Mouse (Mus musculus) neural tube, embryonic 11.5 days (tissue): ENCODE data around the gene Actn4. TPM values are rescaled to one million over a fixed set of nuclear protein-coding genes. Genes with fewer than 3 reads are reported as not detected.

Source experiments
- ATAC-seq: fragments of 200-750 bp; cut with Nextera tagmentation; 2 replicates; pipeline ENCODE4 v1.8.0; 2017; ENCODE audit warnings: moderate number of reproducible peaks, mild to moderate bottlenecking, moderate TSS enrichment, moderate library complexity; ENCODE audit not compliant: insufficient read depth, low FRiP score, low TSS enrichment
- DNase-seq: peaks from one replicate; pipeline ENCODE4 v3.0.0-alpha.2; 2015; ENCODE audit warnings: low spot score
- H3K27ac ChIP-seq: fragments of 300-500 bp; sonication (generic); 2 replicates; pipeline ENCODE4 v1.5.1; 2014; ENCODE audit warnings: low read depth, mild to moderate bottlenecking, low read length
- H3K27me3 ChIP-seq: fragments of 300-500 bp; sonication (generic); 2 replicates; pipeline ENCODE4 v1.6.1; 2014; ENCODE audit warnings: mild to moderate bottlenecking, low read length, mixed read lengths; ENCODE audit not compliant: control insufficient read depth, insufficient read depth
- H3K36me3 ChIP-seq: fragments of 300-500 bp; sonication (generic); 2 replicates; pipeline ENCODE4 v1.6.1; 2014; ENCODE audit warnings: mild to moderate bottlenecking, low read length, moderate library complexity, mixed read lengths; ENCODE audit not compliant: control insufficient read depth, insufficient read depth
- H3K4me1 ChIP-seq: fragments of 300-500 bp; sonication (generic); 2 replicates; pipeline ENCODE4 v1.6.1; 2014; ENCODE audit warnings: low read length, mixed read lengths; ENCODE audit not compliant: control insufficient read depth, insufficient read depth
- H3K4me2 ChIP-seq: fragments of 300-500 bp; sonication (generic); 2 replicates; pipeline ENCODE4 v1.6.1; 2014; ENCODE audit warnings: low read depth, mild to moderate bottlenecking, moderate library complexity
- H3K4me3 ChIP-seq: fragments of 300-500 bp; sonication (generic); 2 replicates; pipeline ENCODE4 v1.5.1; 2014; ENCODE audit warnings: low read depth, low read length
- H3K9ac ChIP-seq: fragments of 300-500 bp; sonication (generic); 2 replicates; pipeline ENCODE4 v1.6.1; 2014; ENCODE audit warnings: mild to moderate bottlenecking, low read length
- H3K9me3 ChIP-seq: fragments of 300-500 bp; sonication (generic); 2 replicates; pipeline ENCODE4 v1.6.1; 2016; ENCODE audit warnings: low read length; ENCODE audit not compliant: control insufficient read depth
- WGBS: fragments of 180-500 bp; shearing (Covaris S2); extraction: QIAGEN DNeasy Blood & Tissue Kit; methylation state at CpG from one replicate; pipeline ENCODE4 v1.1.7; 2014; 5-methylcytosine and 5-hydroxymethylcytosine counted together
- polyA plus RNA-seq: library from polyadenylated mRNA; unstranded; fragments of >200 nt; fragmentation: Nextera tagmentation; extraction: Ambion mirVana; gene quantifications from 2 replicates; pipeline ENCODE4 v1.2.1, GENCODE M21; 2014

Actn4 gene
- polyA plus RNA-seq, 1 experiment from 2014 or later: 201 TPM

DNA sequence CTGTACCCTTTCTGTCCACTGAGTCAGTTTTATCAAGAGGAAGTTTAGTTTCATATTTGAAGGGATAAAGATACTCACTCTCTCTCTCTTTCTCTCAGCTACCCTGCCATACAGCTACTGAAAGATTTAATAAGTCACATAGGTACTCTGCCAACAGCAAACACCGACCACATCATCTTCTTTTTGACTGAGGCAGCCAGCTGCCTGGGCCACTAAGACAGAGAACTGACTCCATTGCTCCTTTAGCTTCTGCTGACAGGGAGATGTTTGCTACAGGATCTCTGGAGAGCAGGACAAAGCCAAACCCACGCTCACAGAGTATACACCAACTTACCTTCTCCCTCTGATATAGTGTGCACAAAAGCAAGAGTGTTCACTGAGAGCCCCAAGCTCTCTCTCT, 12.8 kb downstream of the Actn4 start:
- Histone ChIP-seq H3K4me3 (no peak overlapping the region), H3K36me3 (no peaks in the 10 kb centered on the region), H3K4me2 (no peak overlapping the region), H3K9ac (no peak overlapping the region), H3K27me3 (no peaks in the 10 kb centered on the region), H3K9me3 (no peaks in the 10 kb centered on the region), H3K27ac (no peak overlapping the region), H3K4me1 (peaks cover 24% of the 10 kb centered on the region)
- DNase-seq (no peak), ATAC-seq (no peak)
- 87% methylated on average over 2 of the region's 2 CpGs for WGBS

DNA sequence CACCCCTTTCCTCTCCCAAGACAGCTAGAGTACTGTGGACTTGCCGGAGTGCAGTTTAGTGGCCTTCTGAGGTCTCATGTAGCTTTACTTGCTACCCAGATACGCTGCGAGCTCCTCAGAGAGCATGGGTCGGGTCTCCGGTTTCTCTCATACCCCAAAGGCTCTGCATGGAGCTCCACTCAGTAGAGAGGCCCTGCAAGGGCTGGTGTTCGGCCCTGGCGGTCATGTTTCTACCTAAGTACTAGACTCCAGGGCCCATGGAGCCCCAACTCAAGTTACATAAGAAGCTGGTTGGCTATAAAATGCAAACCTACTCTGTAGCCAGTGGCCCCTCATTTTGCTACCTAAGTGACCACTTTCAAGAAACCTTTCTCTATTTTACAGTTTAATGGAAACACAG, 13.4 kb downstream of the Actn4 start:
- Histone ChIP-seq H3K27me3 (no peaks in the 10 kb centered on the region), H3K36me3 (no peaks in the 10 kb centered on the region), H3K27ac (no peak overlapping the region), H3K4me2 (no peak overlapping the region), H3K9me3 (no peaks in the 10 kb centered on the region), H3K4me1 (peaks cover 21% of the 10 kb centered on the region), H3K4me3 (no peak overlapping the region), H3K9ac (no peak overlapping the region)
- WGBS: 93% methylated on average over 7 of the region's 7 CpGs
- ATAC-seq: no peak
- no peak for DNase-seq

DNA sequence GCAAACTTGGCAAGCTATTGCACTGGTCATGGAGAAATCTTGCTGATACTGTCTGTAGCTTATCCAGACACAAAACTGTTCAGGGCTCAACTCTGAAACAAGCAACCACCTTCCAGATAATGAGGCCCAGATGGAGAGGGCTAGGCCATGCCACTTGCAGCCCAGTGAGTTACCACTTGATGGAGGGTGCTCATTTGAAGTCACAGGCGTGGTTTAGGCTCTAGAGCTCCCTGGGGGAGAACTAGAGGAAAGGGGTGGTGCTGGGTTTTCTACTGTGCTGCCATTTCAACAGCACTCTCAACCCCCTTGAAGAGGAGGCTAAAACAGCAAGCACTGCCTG, 15.9 kb downstream of the Actn4 start:
- Histone ChIP-seq H3K4me2 (no peak overlapping the region), H3K27ac (peak overlapping the region; percentile 2; the same call in 1 of the 2 replicates), H3K9ac (no peak overlapping the region), H3K4me3 (no peak overlapping the region), H3K4me1 (peaks cover 6% of the 10 kb centered on the region), H3K9me3 (no peaks in the 10 kb centered on the region), H3K36me3 (no peaks in the 10 kb centered on the region), H3K27me3 (no peaks in the 10 kb centered on the region)
- 4% methylated on average over 1 of the region's 1 CpGs for WGBS
- DNase-seq (peak; percentile 12), ATAC-seq (no peak)

DNA sequence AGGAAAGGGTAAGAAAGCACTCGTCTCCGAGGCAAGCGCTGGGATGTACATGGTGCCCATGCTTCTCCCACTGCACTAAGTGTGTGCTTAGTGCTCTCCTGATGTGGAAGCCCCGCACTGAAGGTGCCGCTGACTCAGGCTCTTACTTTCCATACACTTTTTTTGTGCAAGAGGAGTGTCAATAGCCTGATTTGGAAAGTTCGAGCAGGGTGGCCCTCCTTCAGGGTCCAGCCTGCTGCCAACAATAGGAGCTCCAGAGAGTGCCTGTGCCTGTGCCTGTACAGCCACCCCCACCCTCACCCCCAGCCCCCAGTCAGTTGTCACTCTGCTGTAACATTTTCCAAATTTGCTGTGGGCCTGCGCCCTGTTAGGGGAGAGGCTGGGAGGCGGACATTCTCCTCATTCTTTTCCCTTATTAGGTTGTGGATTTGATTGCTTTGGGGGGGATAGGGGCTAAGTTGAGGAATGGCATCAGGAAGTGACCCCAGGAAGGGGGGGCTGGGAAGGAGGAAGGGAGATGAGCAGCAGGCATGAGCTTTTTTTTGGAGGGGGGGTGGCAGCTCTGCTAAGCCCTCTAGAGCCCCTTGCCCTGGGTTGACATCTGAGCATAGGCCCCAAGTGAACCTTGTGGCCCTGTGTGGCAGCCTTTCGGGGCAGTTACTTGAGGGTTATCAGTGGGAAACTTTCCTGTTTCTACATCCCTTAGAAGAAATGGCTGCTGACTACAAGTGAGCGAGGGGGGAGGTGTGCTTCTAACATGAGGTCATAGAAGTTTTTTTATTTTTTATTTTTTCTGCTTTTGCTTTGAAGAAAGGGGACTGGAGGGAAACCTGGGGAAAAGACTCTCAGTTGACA, 16.5 kb downstream of the Actn4 start:
- Histone ChIP-seq H3K9ac (no peak overlapping the region), H3K4me2 (no peak overlapping the region), H3K4me3 (no peak overlapping the region), H3K27ac (peak overlapping the region; percentile 2; the same call in 1 of the 2 replicates), H3K9me3 (no peaks in the 10 kb centered on the region), H3K27me3 (no peaks in the 10 kb centered on the region), H3K4me1 (peaks cover 6% of the 10 kb centered on the region), H3K36me3 (no peaks in the 10 kb centered on the region)
- WGBS: 28% methylated on average over 10 of the region's 10 CpGs
- ATAC-seq: no peak
- peak; percentile 39 for DNase-seq

DNA sequence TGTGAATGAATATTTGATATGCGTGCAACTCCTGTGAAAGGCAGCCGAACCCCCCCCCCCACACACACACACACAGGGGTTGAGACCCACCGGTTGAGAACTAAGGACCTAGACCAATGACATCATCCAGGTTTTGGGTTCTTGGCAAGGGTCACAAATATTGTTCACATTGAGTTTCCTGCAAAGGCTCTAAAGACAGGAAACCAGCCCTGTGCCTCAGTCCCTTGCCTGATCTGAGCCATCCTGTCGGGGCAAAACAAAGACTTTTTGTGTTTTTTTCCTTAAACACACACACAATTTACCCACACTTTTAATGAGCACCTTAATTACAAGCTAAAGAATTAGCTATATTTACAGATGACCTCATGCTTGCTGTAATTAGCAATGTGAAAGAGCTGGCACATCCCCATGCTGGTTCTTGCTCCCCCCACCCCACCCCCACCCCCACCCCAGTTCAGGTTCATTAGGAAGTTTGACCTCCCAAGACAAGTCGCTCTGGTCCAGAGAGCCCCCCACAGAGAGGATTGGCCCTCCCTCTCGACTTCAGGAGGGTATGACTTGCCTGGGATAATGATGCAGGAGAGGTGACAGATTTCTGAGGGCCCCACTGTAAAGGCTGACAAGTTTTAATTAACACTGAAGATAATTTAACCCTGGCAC, 17.3 kb downstream of the Actn4 start:
- DNase-seq: no peak
- Histone ChIP-seq H3K4me1 (peaks cover 6% of the 10 kb centered on the region; the same call in 1 of the 2 replicates), H3K9ac (no peak overlapping the region), H3K36me3 (no peaks in the 10 kb centered on the region), H3K27me3 (no peaks in the 10 kb centered on the region), H3K4me2 (no peak overlapping the region), H3K27ac (no peak overlapping the region), H3K9me3 (no peaks in the 10 kb centered on the region), H3K4me3 (no peak overlapping the region)
- no peak for ATAC-seq
- 45% methylated on average over 6 of the region's 6 CpGs for WGBS

DNA sequence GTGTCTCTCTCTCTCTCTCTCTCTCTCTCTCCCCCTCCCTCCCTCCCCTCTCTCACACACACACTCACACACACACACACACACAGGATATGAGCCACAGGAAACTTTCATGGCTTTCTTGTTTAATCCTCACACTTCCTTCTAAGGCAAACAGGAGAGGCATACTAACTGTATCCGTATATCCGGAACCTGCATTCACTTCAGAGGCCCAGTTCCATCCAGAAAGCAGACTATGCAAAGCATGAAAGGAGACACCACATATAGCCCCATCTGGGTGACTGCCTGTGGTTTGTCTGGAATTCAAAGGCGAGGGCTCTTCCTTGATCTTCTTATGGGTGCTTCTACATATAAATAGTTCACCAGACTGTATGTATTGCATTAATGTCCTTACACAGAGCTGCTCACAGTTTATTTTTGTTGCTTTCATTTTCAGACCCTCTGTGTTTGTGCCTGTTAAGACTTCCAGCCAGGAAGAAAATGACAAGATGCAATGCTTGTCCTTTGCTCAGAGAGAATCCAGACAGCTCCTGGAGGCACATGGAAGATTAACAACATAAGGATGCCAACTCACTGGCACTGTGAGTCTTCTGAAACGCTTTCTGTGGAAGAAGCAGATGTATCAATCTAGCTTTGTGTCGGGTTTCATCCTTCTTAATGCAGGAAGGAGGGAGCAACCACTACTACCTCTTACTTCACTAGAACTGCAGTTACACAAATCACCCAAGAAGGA, 18.5 kb downstream of the Actn4 start:
- no peaks in the 10 kb centered on the region for H3K27me3 ChIP-seq
- ATAC-seq: no peak
- WGBS: 74% methylated on average over 5 of the region's 5 CpGs
- DNase-seq: no peak
- no peaks in the 10 kb centered on the region for H3K9me3 ChIP-seq
- peaks cover 14% of the 10 kb centered on the region; the same call in 1 of the 2 replicates for H3K4me1 ChIP-seq
- H3K4me3 ChIP-seq: no peak overlapping the region
- H3K9ac ChIP-seq: no peak overlapping the region
- no peak overlapping the region for H3K4me2 ChIP-seq
- no peaks in the 10 kb centered on the region for H3K36me3 ChIP-seq
- H3K27ac ChIP-seq: no peak overlapping the region

DNA sequence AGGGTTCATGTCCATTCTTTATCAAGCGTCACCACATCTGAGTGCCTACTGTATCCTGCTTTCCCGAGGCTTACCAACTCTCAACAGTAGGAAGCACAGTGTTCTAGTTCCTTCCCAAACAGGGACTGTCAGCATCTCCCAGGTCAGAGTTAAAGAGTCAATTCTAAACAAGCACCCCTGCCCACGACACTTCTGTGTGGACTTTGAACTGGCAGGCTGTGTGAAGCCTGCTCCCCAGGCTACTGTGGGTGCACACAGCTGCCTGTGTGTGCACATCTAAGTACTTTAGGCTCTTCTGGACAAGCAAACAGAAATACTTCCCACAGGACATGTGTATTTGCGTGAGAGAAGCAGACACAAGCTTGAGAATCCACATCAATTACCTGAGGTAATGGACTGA, 20.6 kb downstream of the Actn4 start:
- 70% methylated on average over 4 of the region's 4 CpGs for WGBS
- H3K9me3 ChIP-seq: no peaks in the 10 kb centered on the region
- no peak overlapping the region for H3K9ac ChIP-seq
- no peaks in the 10 kb centered on the region for H3K27me3 ChIP-seq
- no peak overlapping the region for H3K27ac ChIP-seq
- no peak overlapping the region for H3K4me3 ChIP-seq
- DNase-seq (no peak), ATAC-seq (no peak)
- H3K4me1 ChIP-seq: peaks cover 14% of the 10 kb centered on the region; the same call in 1 of the 2 replicates
- H3K36me3 ChIP-seq: no peaks in the 10 kb centered on the region; the same call in 1 of the 2 replicates
- no peak overlapping the region for H3K4me2 ChIP-seq

DNA sequence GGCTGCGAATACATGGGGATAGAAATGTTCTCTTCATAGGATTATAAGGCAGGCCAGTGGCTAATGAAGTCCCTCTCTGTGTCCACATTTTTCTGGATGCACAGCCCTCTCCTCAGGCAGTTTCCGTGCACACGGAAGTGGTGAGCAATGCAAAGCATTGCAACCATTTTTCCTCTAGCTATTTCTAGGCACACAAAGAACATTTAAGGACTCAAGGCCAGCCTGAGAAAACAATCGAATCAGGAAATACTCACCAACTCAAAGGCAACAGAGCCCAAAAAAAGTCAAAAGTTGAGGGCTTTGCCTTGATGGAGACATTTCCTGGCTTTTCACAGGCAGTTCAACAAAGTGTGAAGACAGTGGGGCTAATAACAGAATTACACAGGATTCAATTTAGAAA, 21.0 kb downstream of the Actn4 start:
- no peak for DNase-seq
- ATAC-seq: no peak
- no peaks in the 10 kb centered on the region; the same call in 1 of the 2 replicates for H3K36me3 ChIP-seq
- H3K27me3 ChIP-seq: no peaks in the 10 kb centered on the region
- no peak overlapping the region for H3K4me2 ChIP-seq
- WGBS: 88% methylated on average over 4 of the region's 4 CpGs
- no peak overlapping the region for H3K4me3 ChIP-seq
- H3K27ac ChIP-seq: no peak overlapping the region
- H3K9ac ChIP-seq: no peak overlapping the region
- no peaks in the 10 kb centered on the region for H3K9me3 ChIP-seq
- H3K4me1 ChIP-seq: peaks cover 17% of the 10 kb centered on the region; the same call in 1 of the 2 replicates
